Mouse (Mus musculus): ENCODE measurements around the gene Uba6.

The Uba6 gene

GRCm38 (mm10) chr5:86083987-86084386, 88.6 kb downstream of the Uba6 start:
- in situ Hi-C loops (cut with MboI; ENCODE audit: unreplicated experiment in 2 of 2), result loop anchor here (5.0 to 10.0 kb wide), 2 partner anchors 33 to 51 kb away; no protein-coding TSS in a partner anchor

DNA sequence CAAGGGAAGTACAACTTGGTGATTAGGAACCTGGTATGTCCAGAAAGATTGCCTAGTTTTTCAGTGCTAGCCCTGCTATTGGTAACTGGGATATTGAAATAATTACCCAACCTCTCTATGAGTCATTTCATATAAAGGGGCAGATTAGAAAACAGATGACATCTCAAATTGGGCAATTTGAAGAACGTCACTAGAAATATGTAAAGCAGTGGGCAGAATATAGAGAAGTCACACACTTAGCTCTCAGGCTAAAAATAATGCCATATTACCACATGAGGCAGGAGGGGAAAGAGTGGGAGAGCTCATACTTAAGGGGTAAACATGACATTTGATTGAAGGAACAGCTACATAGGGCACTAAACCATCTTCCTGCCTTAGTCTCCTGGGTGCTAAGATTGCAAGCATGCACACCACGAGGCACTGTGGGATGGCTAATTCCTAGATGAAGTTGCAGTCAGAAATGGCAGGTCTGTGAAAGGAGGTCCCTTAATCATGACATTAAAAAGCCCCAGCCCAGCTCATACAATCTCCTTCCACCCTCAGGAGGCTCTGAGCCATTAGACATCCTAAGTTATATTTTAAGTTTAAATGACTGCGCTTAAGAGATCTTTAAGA, 93.8 kb downstream of the Uba6 start:
- in situ Hi-C loops (cut with MboI; ENCODE audit: unreplicated experiment in 2 of 2), result no loop called here

DNA sequence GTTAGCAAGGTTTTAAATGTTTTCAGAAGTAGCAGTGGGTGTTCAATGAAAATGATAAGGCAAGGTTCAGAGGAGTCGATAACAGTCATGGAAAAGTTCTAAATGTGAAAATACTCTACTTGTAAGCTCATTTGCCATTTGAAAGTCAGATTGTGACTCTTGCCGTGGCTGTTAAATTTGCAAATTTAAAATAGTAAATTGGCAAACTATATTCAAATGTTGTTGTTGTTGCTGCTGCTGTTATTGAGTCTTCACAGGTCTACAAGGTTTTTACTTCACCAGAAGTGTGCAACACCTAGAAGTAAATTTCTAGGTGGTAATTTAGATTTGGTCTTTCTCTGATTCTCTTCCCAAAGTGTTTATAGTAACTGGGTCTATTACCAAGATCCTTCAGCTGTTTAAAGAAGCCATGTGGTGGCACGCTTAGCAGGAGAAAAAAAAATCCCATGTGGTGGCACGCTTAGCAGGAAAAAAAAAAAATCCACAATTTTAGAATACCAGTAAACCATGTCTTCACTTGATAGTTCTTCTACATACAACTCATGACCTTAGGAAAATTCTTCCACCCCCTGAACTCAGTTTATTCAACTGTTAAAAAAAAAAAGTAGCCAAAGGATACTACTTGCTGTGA, 99.7 kb downstream of the Uba6 start:
- in situ Hi-C loops (cut with MboI; ENCODE audit: unreplicated experiment in 2 of 2), result loop anchor here (25.0 kb wide), 2 partner anchors 339 to 739 kb away; partner anchors contain the start of gene Ythdc1 (in 2 of the 2)

- in situ Hi-C loops (cut with MboI; ENCODE audit: unreplicated experiment in 2 of 2), result loop anchor here (25.0 kb wide), 2 partner anchors 341 to 741 kb away; partner anchors contain the start of gene Ythdc1 (in 2 of the 2)
These were observed 101.1 kb downstream of the Uba6 start, which contains the start of gene Stap1 for GRCm38 (mm10) chr5:86071538-86071937. Gene Stap1 (plus strand): TSS chr5:86071746.

DNA sequence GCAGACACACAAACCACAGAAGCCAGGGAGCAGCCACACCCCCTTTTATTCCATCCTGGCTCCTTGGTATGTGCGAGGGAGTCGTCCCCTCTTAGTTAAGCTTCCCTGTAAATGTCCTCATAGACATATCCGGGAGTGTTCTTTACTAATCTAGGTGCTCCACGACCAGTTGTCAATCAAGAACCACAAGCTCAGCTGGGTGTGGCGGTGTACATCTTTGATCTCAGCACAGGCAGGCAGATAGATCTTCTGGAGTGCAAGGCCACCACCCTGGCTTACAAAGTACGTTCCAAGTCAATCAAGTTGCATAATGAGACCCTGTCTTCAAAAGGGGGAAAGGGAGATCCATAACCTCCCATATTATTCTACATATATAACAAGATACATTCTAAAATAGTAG, 103.5 kb downstream of the Uba6 start:
- in situ Hi-C loops (cut with MboI; ENCODE audit: unreplicated experiment in 2 of 2), result loop anchor here (5.0 to 25.0 kb wide), 5 partner anchors 108 to 743 kb away; partner anchors contain the start of gene Ythdc1 (in 2 of the 2)

DNA sequence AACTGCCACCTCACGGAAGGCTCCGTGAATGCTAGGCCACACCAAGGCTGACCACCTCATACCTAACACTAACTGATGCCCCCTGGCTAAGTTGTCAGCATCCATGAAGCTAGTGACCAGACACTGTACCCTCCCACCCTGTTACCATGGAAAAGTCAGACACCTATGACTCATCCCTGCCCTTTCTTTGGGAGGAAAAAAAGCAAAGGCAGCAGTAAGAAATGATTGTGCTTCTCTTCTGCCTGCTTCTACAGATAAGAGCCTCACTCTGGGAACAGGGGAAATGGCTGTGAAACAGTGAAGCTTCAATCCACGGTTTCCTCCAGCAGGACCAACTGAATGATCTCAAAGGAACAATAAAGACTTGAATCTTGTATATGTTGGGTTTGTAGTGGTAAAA, 104.2 kb downstream of the Uba6 start:
- in situ Hi-C loops (cut with MboI; ENCODE audit: unreplicated experiment in 2 of 2), result loop anchor here (5.0 to 25.0 kb wide), 5 partner anchors 109 to 744 kb away; partner anchors contain the start of gene Ythdc1 (in 2 of the 2)

DNA sequence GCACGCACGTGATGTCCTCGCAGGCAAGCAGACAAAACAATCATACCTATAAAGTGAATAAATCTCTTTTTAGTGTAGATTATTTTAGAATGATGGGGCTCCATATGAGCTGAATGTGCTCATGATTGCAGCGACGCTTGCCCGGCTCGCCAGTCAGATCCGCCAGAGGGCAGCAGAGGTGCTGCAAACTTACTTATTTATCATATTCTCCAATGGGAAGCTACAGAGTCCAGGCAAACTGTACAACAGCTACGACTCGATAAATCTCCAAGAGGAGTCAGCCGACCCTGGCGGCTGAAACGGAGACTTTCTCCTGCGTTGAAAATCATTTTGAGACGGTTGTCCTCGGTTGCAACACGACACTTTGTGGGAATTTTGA, 106.1 kb downstream of the Uba6 start:
- in situ Hi-C loops (cut with MboI; ENCODE audit: unreplicated experiment in 2 of 2), result loop anchor here (5.0 to 25.0 kb wide), 5 partner anchors 111 to 746 kb away; partner anchors contain the start of gene Ythdc1 (in 2 of the 2)

DNA sequence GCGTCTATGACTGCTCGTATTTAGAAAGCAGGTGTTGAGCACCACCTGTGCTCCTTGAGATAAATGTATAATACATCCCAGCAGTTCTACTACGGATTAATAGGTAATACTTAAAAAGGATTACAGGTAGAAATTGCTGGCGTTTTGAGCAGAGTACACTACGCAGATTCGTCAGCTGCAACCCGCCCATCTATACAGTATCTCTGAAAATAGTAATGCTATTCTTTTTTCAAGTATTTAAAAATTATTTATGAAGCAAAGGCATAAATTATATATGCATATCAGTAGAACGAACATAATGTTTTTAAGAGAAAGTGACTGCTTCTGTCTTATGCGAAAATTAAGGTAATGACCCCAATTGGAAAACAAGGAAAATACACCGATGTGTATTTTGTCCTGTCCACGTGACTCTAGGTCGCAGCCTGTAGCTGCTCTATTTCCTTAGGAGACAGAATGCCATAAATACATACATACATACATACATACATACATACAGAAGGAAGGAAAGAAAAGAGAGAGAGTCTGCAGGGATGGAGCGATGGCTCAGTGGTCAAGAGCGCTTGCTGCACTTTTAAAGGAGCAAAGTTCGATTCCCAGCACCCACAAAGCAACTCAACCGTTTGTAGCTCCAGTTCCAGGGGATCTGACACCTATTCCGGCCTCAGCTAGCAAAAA, 106.6 kb downstream of the Uba6 start:
- in situ Hi-C loops (cut with MboI; ENCODE audit: unreplicated experiment in 2 of 2), result loop anchor here (5.0 to 25.0 kb wide), 5 partner anchors 111 to 746 kb away; partner anchors contain the start of gene Ythdc1 (in 2 of the 2)

- in situ Hi-C loops (cut with MboI; ENCODE audit: unreplicated experiment in 2 of 2), result loop anchor here (5.0 to 25.0 kb wide), 5 partner anchors 112 to 747 kb away; partner anchors contain the start of gene Ythdc1 (in 2 of the 2)
These were observed 107.3 kb downstream of the Uba6 start, which contains the start of gene Cenpc1 for GRCm38 (mm10) chr5:86065101-86065875. Gene Cenpc1 (minus strand): TSS chr5:86065583.

DNA sequence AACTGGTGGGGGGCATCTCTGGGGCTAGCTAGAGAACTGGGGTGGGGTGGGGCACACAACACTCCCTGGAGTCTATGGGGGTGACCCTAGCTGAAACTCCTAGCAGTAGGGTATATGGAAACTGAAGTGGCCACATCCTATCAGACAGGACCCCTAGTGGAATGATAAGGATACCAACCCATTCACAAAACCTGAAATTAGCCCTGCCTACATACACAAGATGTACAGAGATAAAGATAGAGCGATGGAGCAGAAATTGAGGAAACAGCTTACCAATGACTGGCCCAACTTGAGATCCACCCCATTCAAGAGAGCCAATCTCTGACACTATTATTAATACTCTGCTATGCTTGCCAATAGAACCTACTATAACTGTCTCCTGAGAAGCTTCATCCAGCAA, 109.1 kb downstream of the Uba6 start:
- in situ Hi-C loops (cut with MboI; ENCODE audit: unreplicated experiment in 2 of 2), result loop anchor here (25.0 kb wide), 2 partner anchors 349 to 749 kb away; partner anchors contain the start of gene Ythdc1 (in 2 of the 2)

All from v-Abl transformed pro-B cells (cell line).